Comparison of ENCODE assay signal across 8 mouse cellular contexts in genomic region chr9:118476211-118476765, GRCm38 (mm10). TPM values are rescaled to one million over a fixed set of nuclear protein-coding genes. Genes with fewer than 3 reads are reported as not detected.
DNase-seq lines count a peak whose midpoint lies in the region; ATAC-seq and TF ChIP-seq lines count a peak whose summit lies in the region.
"Had no signal": no experiment of that assay in that cellular context is flagged by ENCODE, and none has a peak within 500 bp of the region (broad histone marks: within the 10 kb centered on the region; RNA-seq: fewer than 3 reads in every experiment).

No protein-coding gene starts in this region.

- no peak for TF ChIP-seq CTCF in lung, embryonic 14.5 days (IDR thresholded peaks at IDR 0.05; ENCODE audit: low read depth)
- no peak for TF ChIP-seq CTCF in lung, adult 2 months (IDR thresholded peaks at IDR 0.05; ENCODE audit: insufficient read depth, low read length)

- peaks cover 75% of the 10 kb centered on the region for H3K27me3 ChIP-seq in lung, embryonic 14.5 days (ENCODE audit: insufficient read depth, low read length)
- H3K27me3 ChIP-seq in embryonic facial prominence, embryonic 13.5 days: peaks cover 92% of the 10 kb centered on the region
- peaks cover 66% of the 10 kb centered on the region for H3K27me3 ChIP-seq in intestine, embryonic 15.5 days (replicated peaks)
- peaks cover 51% of the 10 kb centered on the region for H3K27me3 ChIP-seq in stomach, embryonic 14.5 days (ENCODE audit: control insufficient read depth, insufficient read depth, low read length)

- H3K27ac ChIP-seq in lung, embryonic 14.5 days (ENCODE audit: low read depth): no peak overlapping the region
- no peak overlapping the region for H3K27ac ChIP-seq in embryonic facial prominence, embryonic 13.5 days
- H3K27ac ChIP-seq in intestine, embryonic 15.5 days: no peak overlapping the region
- H3K27ac ChIP-seq in stomach, embryonic 14.5 days (ENCODE audit: low read length): no peak overlapping the region

- TF ChIP-seq POLR2A in lung, adult 2 months (IDR thresholded peaks at IDR 0.05; ENCODE audit: borderline replicate concordance, extremely low read depth, low read depth, low read length): no peak

- WGBS in lung, embryonic 14.5 days: 3% methylated on average over 22 of the region's 22 CpGs
- WGBS in lung, adult 2 months: 4% methylated on average over 22 of the region's 22 CpGs
- WGBS in embryonic facial prominence, embryonic 13.5 days: under 1% methylated on average over 22 of the region's 22 CpGs
- 3% methylated on average over 22 of the region's 22 CpGs for WGBS in intestine, embryonic 15.5 days
- WGBS in stomach, embryonic 14.5 days: 2% methylated on average over 22 of the region's 22 CpGs

- H3K4me1 ChIP-seq in lung, embryonic 14.5 days (ENCODE audit: insufficient read depth): no peaks in the 10 kb centered on the region
- peaks cover 4% of the 10 kb centered on the region; the same call in 1 of the 2 replicates for H3K4me1 ChIP-seq in lung, adult 2 months (ENCODE audit: control insufficient read depth, insufficient read depth, low read length)
- peaks cover 36% of the 10 kb centered on the region for H3K4me1 ChIP-seq in embryonic facial prominence, embryonic 13.5 days
- H3K4me1 ChIP-seq in intestine, embryonic 15.5 days (replicated peaks): peaks cover 20% of the 10 kb centered on the region
- peaks cover 9% of the 10 kb centered on the region; the same call in 1 of the 2 replicates for H3K4me1 ChIP-seq in stomach, embryonic 14.5 days (ENCODE audit: control insufficient read depth, insufficient read depth, low read length)

- H3K36me3 ChIP-seq in lung, embryonic 14.5 days (ENCODE audit: insufficient read depth): no peaks in the 10 kb centered on the region
- H3K36me3 ChIP-seq in embryonic facial prominence, embryonic 13.5 days: no peaks in the 10 kb centered on the region
- H3K36me3 ChIP-seq in intestine, embryonic 15.5 days: no peaks in the 10 kb centered on the region
- no peaks in the 10 kb centered on the region for H3K36me3 ChIP-seq in stomach, embryonic 14.5 days (ENCODE audit: control insufficient read depth, insufficient read depth, low read length)

- peak overlapping the region; percentile 72 for H3K4me2 ChIP-seq in lung, embryonic 14.5 days
- H3K4me2 ChIP-seq in embryonic facial prominence, embryonic 13.5 days: peak overlapping the region; percentile 67
- peak overlapping the region; percentile 87; the same call in 1 of the 2 replicates for H3K4me2 ChIP-seq in intestine, embryonic 15.5 days (replicated peaks)
- 0 out of 2 replicates have a peak overlapping the region, but pooled peaks have one; percentile 2 for H3K4me2 ChIP-seq in stomach, embryonic 14.5 days (replicated peaks; ENCODE audit: low read depth, low read length)

- H3K4me3 ChIP-seq in lung, embryonic 14.5 days (ENCODE audit: low read depth, low read length): no peak overlapping the region
- no peak overlapping the region for H3K4me3 ChIP-seq in lung, adult 2 months (replicated peaks; ENCODE audit: extremely low read depth, low read depth, low read length)
- H3K4me3 ChIP-seq in embryonic facial prominence, embryonic 13.5 days: peak overlapping the region; percentile 46
- no peak overlapping the region for H3K4me3 ChIP-seq in intestine, embryonic 15.5 days (replicated peaks)
- H3K4me3 ChIP-seq in stomach, embryonic 14.5 days (ENCODE audit: low read depth, low read length): 0 out of 2 replicates have a peak overlapping the region, but pooled peaks have one; percentile 4

- H3K9me3 ChIP-seq in lung, embryonic 14.5 days (ENCODE audit: low read depth, low read length): no peaks in the 10 kb centered on the region
- no peaks in the 10 kb centered on the region for H3K9me3 ChIP-seq in embryonic facial prominence, embryonic 13.5 days
- H3K9me3 ChIP-seq in intestine, embryonic 15.5 days: no peaks in the 10 kb centered on the region
- H3K9me3 ChIP-seq in stomach, embryonic 14.5 days (ENCODE audit: control insufficient read depth, low read depth, low read length): no peaks in the 10 kb centered on the region

- peak; percentile 24 for DNase-seq in lung, embryonic 14.5 days
- DNase-seq in lung, adult 2 months: no peak
- no peak for DNase-seq in adrenal gland, postnatal 4 days (ENCODE audit: low spot score in 2 of 2)
- DNase-seq in spleen, adult 18-20 months: no peak

- H3K9ac ChIP-seq in lung, embryonic 14.5 days: no peak overlapping the region
- H3K9ac ChIP-seq in embryonic facial prominence, embryonic 13.5 days: no peak overlapping the region
- no peak overlapping the region for H3K9ac ChIP-seq in intestine, embryonic 15.5 days
- no peak overlapping the region for H3K9ac ChIP-seq in stomach, embryonic 14.5 days (replicated peaks; ENCODE audit: low read depth, low read length)

- no peak for ATAC-seq in lung, embryonic 14.5 days (ENCODE audit: insufficient read depth)
- ATAC-seq in embryonic facial prominence, embryonic 13.5 days (ENCODE audit: insufficient number of reproducible peaks, insufficient read depth, low FRiP score, low TSS enrichment, low read depth): no peak
- ATAC-seq in intestine, embryonic 15.5 days: no peak
- no peak for ATAC-seq in stomach, embryonic 14.5 days (ENCODE audit: insufficient number of reproducible peaks, insufficient read depth, low FRiP score, low read depth)

RNA-seq across cellular contexts. Expression of gene Eomes, which starts 1.7 kb away (rescaled TPM):
- polyA plus RNA-seq in lung, embryonic 14.5 days (2014; fragmentation: Nextera tagmentation; extraction: Ambion mirVana): not detected in 2 replicates
- 0.96 and 1.3 TPM in 2 replicates for polyA plus RNA-seq in lung, adult 2 months (2012; rRNA removed)
- polyA plus RNA-seq in embryonic facial prominence, embryonic 13.5 days (2015; fragmentation: Nextera tagmentation; extraction: Ambion mirVana): 0.10 and 0.20 TPM in 2 replicates
- 0.13 and 0.18 TPM in 2 replicates for polyA plus RNA-seq in intestine, embryonic 15.5 days (2015; fragmentation: Nextera tagmentation; extraction: Ambion mirVana)
- polyA plus RNA-seq in stomach, embryonic 14.5 days (2014; fragmentation: Nextera tagmentation; extraction: Ambion mirVana): 0.22 TPM in 1 of 2 replicates, not detected in the other
- under 1 TPM in 1 of 2 experiments, not detected in 1; 0.51 TPM for total RNA-seq in adrenal gland, postnatal 4 days (2021)
- total RNA-seq: heart, postnatal 25 days had no signal

RNA-seq across cellular contexts. Expression of gene Golga4, which starts 29.8 kb away (rescaled TPM):
- polyA plus RNA-seq in lung, embryonic 14.5 days (2014; fragmentation: Nextera tagmentation; extraction: Ambion mirVana): 44.1 and 53.3 TPM in 2 replicates
- polyA plus RNA-seq in lung, adult 2 months (2012; rRNA removed): 9.0 and 17.4 TPM in 2 replicates
- 54.2 and 55.2 TPM in 2 replicates for polyA plus RNA-seq in embryonic facial prominence, embryonic 13.5 days (2015; fragmentation: Nextera tagmentation; extraction: Ambion mirVana)
- polyA plus RNA-seq in intestine, embryonic 15.5 days (2015; fragmentation: Nextera tagmentation; extraction: Ambion mirVana): 59.5 and 61.6 TPM in 2 replicates
- 70.8 and 73.4 TPM in 2 replicates for polyA plus RNA-seq in stomach, embryonic 14.5 days (2014; fragmentation: Nextera tagmentation; extraction: Ambion mirVana)
- total RNA-seq in adrenal gland, postnatal 4 days (2021): 100 to 1,000 TPM in 1 of 2 experiments, 10 to 100 TPM in 1; 99.9 to 110 TPM

Comparison
In these comparisons a context has a peak if more than half of its experiments do, and no peak if none do; other contexts are left out.
1. H3K4me2 ChIP-seq: peak in every context shown above with its lines; median percentile 87 in intestine, embryonic 15.5 days; 72 in lung, embryonic 14.5 days; 67 in embryonic facial prominence, embryonic 13.5 days; 2 in stomach, embryonic 14.5 days.
2. H3K4me3 ChIP-seq: peak in embryonic facial prominence, embryonic 13.5 days (single experiment) and stomach, embryonic 14.5 days (single experiment); none in lung, embryonic 14.5 days (single experiment), lung, adult 2 months (single experiment) and intestine, embryonic 15.5 days (single experiment).